19 mouse cellular contexts compared by ENCODE assay signal in genomic region chr5:103473467-103474096, GRCm38 (mm10). TPM values are rescaled to one million over a fixed set of nuclear protein-coding genes. Genes with fewer than 3 reads are reported as not detected.
DNase-seq lines count a peak whose midpoint lies in the region; ATAC-seq and TF ChIP-seq lines count a peak whose summit lies in the region.
"Had no signal": no experiment of that assay in that cellular context is flagged by ENCODE, and none has a peak within 500 bp of the region (broad histone marks: within the 10 kb centered on the region; RNA-seq: fewer than 3 reads in every experiment).

No protein-coding gene starts in this region.

- no peaks in the 10 kb centered on the region for H3K9me3 ChIP-seq in embryonic facial prominence, embryonic 13.5 days
- no peaks in the 10 kb centered on the region for H3K9me3 ChIP-seq in embryonic facial prominence, embryonic 10.5 days
- no peaks in the 10 kb centered on the region for H3K9me3 ChIP-seq in limb, embryonic 14.5 days (ENCODE audit: control insufficient read depth, low read length)
- no peaks in the 10 kb centered on the region for H3K9me3 ChIP-seq in limb, embryonic 10.5 days (replicated peaks)
- H3K9me3 ChIP-seq: embryonic facial prominence, embryonic 12.5 days; forebrain, embryonic 12.5 days; forebrain, embryonic 15.5 days; heart, embryonic 10.5 days; hindbrain, embryonic 12.5 days; hindbrain, embryonic 15.5 days had no signal

- H3K9ac ChIP-seq in embryonic facial prominence, embryonic 13.5 days: no peak overlapping the region
- no peak overlapping the region for H3K9ac ChIP-seq in limb, embryonic 14.5 days (ENCODE audit: low read depth, low read length, severe bottlenecking)
- H3K9ac ChIP-seq: embryonic facial prominence, embryonic 12.5 days; forebrain, embryonic 12.5 days; forebrain, embryonic 15.5 days; hindbrain, embryonic 12.5 days; hindbrain, embryonic 15.5 days had no signal

- no peak for DNase-seq in embryonic facial prominence, embryonic 10.5 days (ENCODE audit: low spot score)
- DNase-seq in limb, embryonic 14.5 days (ENCODE audit: low spot score): peak; percentile 27
- no peak for DNase-seq in limb, embryonic 10.5 days (ENCODE audit: low spot score)
- no peak for DNase-seq in urinary bladder, postnatal 36 days (ENCODE audit: low spot score in 2 of 2)
- DNase-seq: adrenal gland, adult 8-10 months; adrenal gland, postnatal 25 days; cerebellum, adult 11-12 months; cerebellum, adult 8-10 months; cerebellum, postnatal 14 days; gastrocnemius, postnatal 25 days; heart, adult 2 months had no signal

- H3K4me2 ChIP-seq in embryonic facial prominence, embryonic 13.5 days: peak overlapping the region; percentile 18; the same call in 1 of the 2 replicates
- H3K4me2 ChIP-seq in limb, embryonic 14.5 days (replicated peaks; ENCODE audit: low read depth, low read length, severe bottlenecking): no peak overlapping the region
- H3K4me2 ChIP-seq: embryonic facial prominence, embryonic 12.5 days; forebrain, embryonic 12.5 days; forebrain, embryonic 15.5 days; hindbrain, embryonic 12.5 days; hindbrain, embryonic 15.5 days had no signal

- H3K4me3 ChIP-seq in embryonic facial prominence, embryonic 13.5 days: no peak overlapping the region
- H3K4me3 ChIP-seq in embryonic facial prominence, embryonic 10.5 days: no peak overlapping the region
- H3K4me3 ChIP-seq in limb, embryonic 14.5 days (replicated peaks; ENCODE audit: low read length): no peak overlapping the region
- H3K4me3 ChIP-seq in limb, embryonic 10.5 days: no peak overlapping the region
- H3K4me3 ChIP-seq in macrophage (ENCODE audit: inconsistent target): no peak overlapping the region
- H3K4me3 ChIP-seq: embryonic facial prominence, embryonic 12.5 days; forebrain, embryonic 12.5 days; forebrain, embryonic 15.5 days; heart, adult 2 months; heart, embryonic 10.5 days; hindbrain, embryonic 12.5 days; hindbrain, embryonic 15.5 days had no signal

- peak; percentile 59; the same call in 1 of the 2 replicates for ATAC-seq in embryonic facial prominence, embryonic 13.5 days (ENCODE audit: insufficient number of reproducible peaks, insufficient read depth, low FRiP score, low TSS enrichment, low read depth)
- no peak for ATAC-seq in limb, embryonic 14.5 days (ENCODE audit: low FRiP score, low read depth)
- ATAC-seq: forebrain, embryonic 15.5 days had no signal

- H3K27ac ChIP-seq in embryonic facial prominence, embryonic 13.5 days: peak overlapping the region; percentile 66
- H3K27ac ChIP-seq in embryonic facial prominence, embryonic 10.5 days (replicated peaks): no peak overlapping the region
- no peak overlapping the region for H3K27ac ChIP-seq in limb, embryonic 14.5 days (replicated peaks; ENCODE audit: low read depth, low read length)
- H3K27ac ChIP-seq in limb, embryonic 10.5 days: no peak overlapping the region
- H3K27ac ChIP-seq in macrophage: peak overlapping the region; percentile 50
- H3K27ac ChIP-seq: embryonic facial prominence, embryonic 12.5 days; forebrain, embryonic 12.5 days; forebrain, embryonic 15.5 days; heart, adult 2 months; heart, embryonic 10.5 days; hindbrain, embryonic 12.5 days; hindbrain, embryonic 15.5 days had no signal

- H3K27me3 ChIP-seq in embryonic facial prominence, embryonic 13.5 days: 0 out of 2 replicates have a peak, but pooled peaks cover 3% of the 10 kb centered on the region
- no peaks in the 10 kb centered on the region for H3K27me3 ChIP-seq in embryonic facial prominence, embryonic 10.5 days (replicated peaks; ENCODE audit: low read depth, poor library complexity, severe bottlenecking)
- H3K27me3 ChIP-seq in limb, embryonic 14.5 days (ENCODE audit: control insufficient read depth, insufficient read depth, low read length): no peaks in the 10 kb centered on the region
- no peaks in the 10 kb centered on the region for H3K27me3 ChIP-seq in limb, embryonic 10.5 days (ENCODE audit: low read depth, poor library complexity, severe bottlenecking)
- H3K27me3 ChIP-seq: embryonic facial prominence, embryonic 12.5 days; forebrain, embryonic 12.5 days; forebrain, embryonic 15.5 days; hindbrain, embryonic 12.5 days; hindbrain, embryonic 15.5 days had no signal

- H3K79me2 ChIP-seq in macrophage (ENCODE audit: inconsistent target): no peaks in the 10 kb centered on the region

- 51% methylated on average over 11 of the region's 11 CpGs for WGBS in embryonic facial prominence, embryonic 13.5 days
- 89% methylated on average over 11 of the region's 11 CpGs for WGBS in embryonic facial prominence, embryonic 10.5 days
- 72% methylated on average over 11 of the region's 11 CpGs for WGBS in limb, embryonic 14.5 days
- whole genome bisulfite sequencing in limb, embryonic 10.5 days: 93% methylated on average over 11 of the region's 11 CpGs
- 82% methylated on average over 11 of the region's 11 CpGs for WGBS in macrophage (ENCODE audit: missing documents)

- peaks cover 13% of the 10 kb centered on the region for H3K4me1 ChIP-seq in embryonic facial prominence, embryonic 13.5 days
- no peaks in the 10 kb centered on the region for H3K4me1 ChIP-seq in embryonic facial prominence, embryonic 10.5 days
- 0 out of 2 replicates have a peak, but pooled peaks cover 6% of the 10 kb centered on the region for H3K4me1 ChIP-seq in limb, embryonic 14.5 days (ENCODE audit: control insufficient read depth, insufficient read depth, low read length)
- no peaks in the 10 kb centered on the region for H3K4me1 ChIP-seq in limb, embryonic 10.5 days
- H3K4me1 ChIP-seq: embryonic facial prominence, embryonic 12.5 days; forebrain, embryonic 15.5 days; heart, embryonic 10.5 days; hindbrain, embryonic 12.5 days; hindbrain, embryonic 15.5 days had no signal

- no peaks in the 10 kb centered on the region for H3K36me3 ChIP-seq in embryonic facial prominence, embryonic 13.5 days
- H3K36me3 ChIP-seq in embryonic facial prominence, embryonic 10.5 days (replicated peaks): no peaks in the 10 kb centered on the region; the same call in 1 of the 2 replicates
- no peaks in the 10 kb centered on the region for H3K36me3 ChIP-seq in limb, embryonic 14.5 days (ENCODE audit: control insufficient read depth, insufficient read depth, low read length)
- H3K36me3 ChIP-seq in limb, embryonic 10.5 days: no peaks in the 10 kb centered on the region
- no peaks in the 10 kb centered on the region for H3K36me3 ChIP-seq in macrophage (ENCODE audit: inconsistent target)
- H3K36me3 ChIP-seq: embryonic facial prominence, embryonic 12.5 days; forebrain, embryonic 12.5 days; forebrain, embryonic 15.5 days; heart, embryonic 10.5 days; hindbrain, embryonic 12.5 days; hindbrain, embryonic 15.5 days had no signal

- TF ChIP-seq POLR2A in limb, embryonic 14.5 days (IDR thresholded peaks at IDR 0.05; ENCODE audit: borderline replicate concordance, extremely low read depth, insufficient read depth, insufficient read length): no peak

RNA-seq across cellular contexts. Expression of gene Ptpn13, which starts 48.6 kb away (rescaled TPM):
- polyA plus RNA-seq in embryonic facial prominence, embryonic 13.5 days (2015; fragmentation: Nextera tagmentation; extraction: Ambion mirVana): 18.0 and 19.9 TPM in 2 replicates
- polyA plus RNA-seq in embryonic facial prominence, embryonic 10.5 days (2016; fragmentation: Nextera tagmentation; extraction: Ambion mirVana): 15.6 and 18.8 TPM in 2 replicates
- 22.2 and 25.8 TPM in 2 replicates for polyA plus RNA-seq in limb, embryonic 14.5 days (2012; rRNA removed)
- polyA plus RNA-seq in limb, embryonic 14.5 days (2014; fragmentation: Nextera tagmentation; extraction: Ambion mirVana): 22.2 and 23.7 TPM in 2 replicates
- polyA plus RNA-seq in limb, embryonic 10.5 days (2016; fragmentation: Nextera tagmentation; extraction: Ambion mirVana): 10.4 and 11.1 TPM in 2 replicates
- under 1 TPM in 18 of 26 experiments, not detected in 8; 0.11 to 0.98 (median 0.20) TPM for total RNA-seq in macrophage (2018; cell fraction: chromatin; rRNA removed)
- total RNA-seq in macrophage (2018; cell fraction: cytosol; rRNA removed): under 1 TPM in 18 of 26 experiments, not detected in 8; under 0.01 to 0.07 (median 0.03) TPM
- total RNA-seq in macrophage (2018; cell fraction: nucleus; rRNA removed): under 1 TPM in 17 of 26 experiments, not detected in 9; 0.06 to 0.96 (median 0.16) TPM
- not detected in 3 replicates for polyA plus RNA-seq in macrophage (2018)

Comparison
In these comparisons a context has a peak if more than half of its experiments do, and no peak if none do; other contexts are left out.
1. H3K27ac ChIP-seq: peak in embryonic facial prominence, embryonic 13.5 days (single experiment) and macrophage (single experiment); none in embryonic facial prominence, embryonic 10.5 days (single experiment), limb, embryonic 14.5 days (single experiment) and limb, embryonic 10.5 days (single experiment).
2. RNA of gene Ptpn13, which starts 48.6 kb away (polyA plus RNA-seq): 22.2 to 25.8 TPM in limb, embryonic 14.5 days, 18.0 to 19.9 TPM in embryonic facial prominence, embryonic 13.5 days, 15.6 to 18.8 TPM in embryonic facial prominence, embryonic 10.5 days and 10.4 to 11.1 TPM in limb, embryonic 10.5 days; not detected in macrophage; every median in the first group is over 10 times any median in the second.